Mouse (Mus musculus): Measurements from ENCODE around the gene Sec14l3. TPM values are rescaled to one million over a fixed set of nuclear protein-coding genes. Genes with fewer than 3 reads are reported as not detected.
"Not testable (repeated sequence)": the region's sequence is repeated elsewhere in the genome, so short reads cannot be mapped to it uniquely, and the experiment has no call there.

Sec14l3 gene
- polyA plus RNA-seq, 1 experiment, result not detected

DNA sequence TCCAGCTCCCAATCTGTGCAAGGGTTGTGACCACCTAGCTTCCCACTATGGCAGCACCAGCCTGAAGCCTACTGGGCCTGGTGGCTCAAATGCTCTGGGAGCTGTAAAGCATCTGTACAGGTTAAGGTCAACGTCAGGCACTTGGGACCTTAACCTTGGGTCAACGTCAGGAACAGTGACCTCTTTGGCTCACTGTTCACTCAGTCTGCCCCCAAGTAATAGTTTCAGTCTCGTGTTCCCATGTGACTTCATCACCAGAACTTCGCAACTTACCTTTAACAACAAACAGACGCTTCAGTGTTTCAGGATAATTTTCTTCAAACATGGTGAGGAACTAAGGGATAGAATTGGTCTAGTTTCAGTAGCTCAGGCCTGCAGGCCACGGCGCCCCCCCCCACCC, 44.0 kb downstream of the Sec14l3 start:
- Histone ChIP-seq H3K27me3 (ENCODE audit: control insufficient read depth, insufficient read depth, insufficient read length) (no peaks in the 10 kb centered on the region), H3K79me2 (ENCODE audit: control insufficient read depth, insufficient read depth) (no peaks in the 10 kb centered on the region), H3K4me3 (ENCODE audit: insufficient read depth, poor library complexity, severe bottlenecking) (no peak overlapping the region), H3K36me3 (ENCODE audit: control insufficient read depth, insufficient read depth) (no peaks in the 10 kb centered on the region), H3ac (ENCODE audit: control insufficient read depth, insufficient read length, low read depth) (no peak overlapping the region), H3K79me3 (ENCODE audit: low read depth) (no peaks in the 10 kb centered on the region)
- no peak for TF ChIP-seq USF1 (IDR thresholded peaks at IDR 0.05; ENCODE audit: low read depth)
- TF ChIP-seq MYOD1 (IDR thresholded peaks at IDR 0.05; ENCODE audit: control insufficient read depth, insufficient read length, low read depth), result no peak
- TF ChIP-seq CTCF (IDR thresholded peaks at IDR 0.05; ENCODE audit: control insufficient read depth, insufficient read depth, insufficient read length), result no peak
- TF ChIP-seq MAX (IDR thresholded peaks at IDR 0.05), result no peak
- no peak for TF ChIP-seq MYOG (IDR thresholded peaks at IDR 0.05; ENCODE audit: control insufficient read depth, extremely low read depth, insufficient read length)

DNA sequence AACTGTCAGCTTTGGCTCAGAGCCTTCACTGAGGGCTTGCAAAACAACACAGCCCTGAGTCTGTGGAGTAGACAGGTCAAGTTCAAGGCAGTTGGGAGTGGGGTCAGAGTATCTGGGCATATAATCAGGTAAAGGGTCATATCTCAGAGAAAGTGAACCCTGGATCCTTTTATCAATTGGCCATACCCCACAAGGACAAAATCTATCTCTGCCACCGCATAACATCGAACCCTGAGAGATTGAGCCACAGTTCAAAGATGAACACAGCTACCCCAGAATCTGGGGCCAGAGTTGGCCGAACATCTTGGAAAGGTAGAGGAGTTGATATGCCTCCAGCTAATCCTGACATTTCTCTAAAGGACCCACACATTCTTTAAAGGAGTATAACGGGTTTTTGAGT, 47.4 kb downstream of the Sec14l3 start:
- Histone ChIP-seq H3K79me3 (ENCODE audit: low read depth) (no peaks in the 10 kb centered on the region), H3ac (ENCODE audit: control insufficient read depth, insufficient read length, low read depth) (no peak overlapping the region), H3K4me3 (ENCODE audit: insufficient read depth, poor library complexity, severe bottlenecking) (no peak overlapping the region), H3K79me2 (ENCODE audit: control insufficient read depth, insufficient read depth) (no peaks in the 10 kb centered on the region), H3K36me3 (ENCODE audit: control insufficient read depth, insufficient read depth) (no peaks in the 10 kb centered on the region), H3K27me3 (ENCODE audit: control insufficient read depth, insufficient read depth, insufficient read length) (no peaks in the 10 kb centered on the region)
- no peak for TF ChIP-seq CEBPB (IDR thresholded peaks at IDR 0.05; ENCODE audit: low read depth)
- no peak for TF ChIP-seq MAX (IDR thresholded peaks at IDR 0.05)
- TF ChIP-seq CTCF (IDR thresholded peaks at IDR 0.05; ENCODE audit: control insufficient read depth, insufficient read depth, insufficient read length), result no peak
- TF ChIP-seq MYOG (IDR thresholded peaks at IDR 0.05; ENCODE audit: control insufficient read depth, extremely low read depth, insufficient read length), result no peak
- no peak for TF ChIP-seq USF1 (IDR thresholded peaks at IDR 0.05; ENCODE audit: low read depth)
- TF ChIP-seq FOSL1 (IDR thresholded peaks at IDR 0.05; ENCODE audit: insufficient read depth, low read length, poor library complexity, severe bottlenecking), result no peak
- no peak for TF ChIP-seq MYOD1 (IDR thresholded peaks at IDR 0.05; ENCODE audit: control insufficient read depth, insufficient read length, low read depth)

DNA sequence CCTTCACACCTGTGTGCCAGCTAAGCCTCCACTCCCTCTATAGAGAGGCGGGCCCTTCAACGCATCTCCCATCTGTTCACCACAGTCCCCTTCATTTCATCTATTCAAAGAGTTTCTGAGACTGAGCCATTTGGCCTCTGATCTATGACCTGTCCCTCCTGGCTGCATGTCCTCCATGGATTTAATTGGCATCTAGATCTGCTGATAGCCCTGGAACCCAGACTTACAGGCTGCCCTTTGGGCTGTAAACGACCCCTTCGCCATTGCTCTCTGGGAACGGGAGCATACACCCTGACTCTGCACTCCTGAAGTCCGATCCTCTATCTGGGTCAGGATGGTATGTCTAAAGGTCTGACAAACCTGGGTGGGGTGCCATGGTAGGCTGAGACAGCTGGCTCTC, 48.2 kb downstream of the Sec14l3 start:
- Histone ChIP-seq H3K79me2 (ENCODE audit: control insufficient read depth, insufficient read depth) (no peaks in the 10 kb centered on the region), H3K79me3 (ENCODE audit: low read depth) (no peaks in the 10 kb centered on the region), H3ac (ENCODE audit: control insufficient read depth, insufficient read length, low read depth) (no peak overlapping the region), H3K27me3 (ENCODE audit: control insufficient read depth, insufficient read depth, insufficient read length) (no peaks in the 10 kb centered on the region), H3K36me3 (ENCODE audit: control insufficient read depth, insufficient read depth) (no peaks in the 10 kb centered on the region), H3K4me3 (ENCODE audit: insufficient read depth, poor library complexity, severe bottlenecking) (no peak overlapping the region)
- no peak for TF ChIP-seq CEBPB (IDR thresholded peaks at IDR 0.05; ENCODE audit: low read depth)
- TF ChIP-seq MAX (IDR thresholded peaks at IDR 0.05), result no peak
- no peak for TF ChIP-seq CTCF (IDR thresholded peaks at IDR 0.05; ENCODE audit: control insufficient read depth, insufficient read depth, insufficient read length)
- TF ChIP-seq USF1 (IDR thresholded peaks at IDR 0.05; ENCODE audit: low read depth), result no peak
- no peak for TF ChIP-seq MYOD1 (IDR thresholded peaks at IDR 0.05; ENCODE audit: control insufficient read depth, insufficient read length, low read depth)
- TF ChIP-seq FOSL1 (IDR thresholded peaks at IDR 0.05; ENCODE audit: insufficient read depth, low read length, poor library complexity, severe bottlenecking), result no peak
- TF ChIP-seq MYOG (IDR thresholded peaks at IDR 0.05; ENCODE audit: control insufficient read depth, extremely low read depth, insufficient read length), result no peak

DNA sequence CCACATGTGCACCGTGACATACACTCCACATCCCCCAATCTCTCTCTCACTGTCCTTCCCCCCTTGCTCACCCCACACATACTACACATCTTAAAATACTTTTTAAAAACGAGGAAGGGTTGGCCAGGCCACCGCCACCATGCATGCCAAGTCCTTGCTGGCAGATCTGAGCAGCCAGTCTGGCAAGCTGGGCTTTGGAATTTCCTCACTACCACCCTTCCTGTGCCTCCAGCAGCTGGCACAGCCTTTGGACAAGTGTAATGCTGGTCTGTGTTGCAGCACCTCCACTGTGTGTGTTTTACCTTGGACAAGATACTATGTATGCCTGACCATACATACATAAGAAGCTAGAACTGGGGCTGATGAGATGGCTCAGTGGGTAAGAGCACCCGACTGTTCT, 48.9 kb downstream of the Sec14l3 start:
- TF ChIP-seq CEBPB (IDR thresholded peaks at IDR 0.05; ENCODE audit: low read depth), result no peak
- TF ChIP-seq MYOG (IDR thresholded peaks at IDR 0.05; ENCODE audit: control insufficient read depth, extremely low read depth, insufficient read length), result no peak
- TF ChIP-seq CTCF (IDR thresholded peaks at IDR 0.05; ENCODE audit: control insufficient read depth, insufficient read depth, insufficient read length), result no peak
- no peak for TF ChIP-seq MAX (IDR thresholded peaks at IDR 0.05)
- no peak for TF ChIP-seq MYOD1 (IDR thresholded peaks at IDR 0.05; ENCODE audit: control insufficient read depth, insufficient read length, low read depth)
- no peak for TF ChIP-seq USF1 (IDR thresholded peaks at IDR 0.05; ENCODE audit: low read depth)
- TF ChIP-seq FOSL1 (IDR thresholded peaks at IDR 0.05; ENCODE audit: insufficient read depth, low read length, poor library complexity, severe bottlenecking), result no peak
- no peaks in the 10 kb centered on the region for H3K79me2 ChIP-seq (ENCODE audit: control insufficient read depth, insufficient read depth)
- H3K79me3 ChIP-seq (ENCODE audit: low read depth), result no peaks in the 10 kb centered on the region
- no peaks in the 10 kb centered on the region for H3K27me3 ChIP-seq (ENCODE audit: control insufficient read depth, insufficient read depth, insufficient read length)
- no peak overlapping the region for H3ac ChIP-seq (ENCODE audit: control insufficient read depth, insufficient read length, low read depth)
- no peaks in the 10 kb centered on the region for H3K36me3 ChIP-seq (ENCODE audit: control insufficient read depth, insufficient read depth)
- no peak overlapping the region for H3K4me3 ChIP-seq (ENCODE audit: insufficient read depth, poor library complexity, severe bottlenecking)

DNA sequence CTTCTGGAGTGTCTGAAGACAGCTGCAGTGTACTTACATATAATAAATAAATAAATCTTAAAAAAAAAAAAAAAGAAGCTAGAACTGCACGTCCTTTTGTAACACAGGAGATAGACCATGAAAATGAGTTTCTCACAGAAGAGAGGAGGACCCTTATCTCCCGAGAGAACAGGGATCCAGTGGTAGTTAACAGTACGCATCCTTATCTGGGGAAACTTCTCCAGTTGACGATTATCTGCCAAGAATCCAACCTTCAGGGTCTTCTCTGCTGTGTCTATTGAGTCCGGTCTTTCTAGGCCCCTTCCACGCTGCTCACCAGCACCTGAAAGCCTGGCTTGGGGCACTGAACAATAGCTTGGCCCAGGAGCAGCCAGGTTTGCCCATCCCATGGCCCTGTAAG, 49.3 kb downstream of the Sec14l3 start:
- H3K79me3 ChIP-seq (ENCODE audit: low read depth), result no peaks in the 10 kb centered on the region
- no peaks in the 10 kb centered on the region for H3K27me3 ChIP-seq (ENCODE audit: control insufficient read depth, insufficient read depth, insufficient read length)
- TF ChIP-seq CTCF (IDR thresholded peaks at IDR 0.05; ENCODE audit: control insufficient read depth, insufficient read depth, insufficient read length), result no peak
- TF ChIP-seq CEBPB (IDR thresholded peaks at IDR 0.05; ENCODE audit: low read depth), result no peak
- TF ChIP-seq MYOD1 (IDR thresholded peaks at IDR 0.05; ENCODE audit: control insufficient read depth, insufficient read length, low read depth), result no peak
- TF ChIP-seq FOSL1 (IDR thresholded peaks at IDR 0.05; ENCODE audit: insufficient read depth, low read length, poor library complexity, severe bottlenecking), result no peak
- TF ChIP-seq MYOG (IDR thresholded peaks at IDR 0.05; ENCODE audit: control insufficient read depth, extremely low read depth, insufficient read length), result no peak
- TF ChIP-seq USF1 (IDR thresholded peaks at IDR 0.05; ENCODE audit: low read depth), result no peak
- no peak for TF ChIP-seq MAX (IDR thresholded peaks at IDR 0.05)
- H3ac ChIP-seq (ENCODE audit: control insufficient read depth, insufficient read length, low read depth), result no peak overlapping the region
- no peaks in the 10 kb centered on the region for H3K79me2 ChIP-seq (ENCODE audit: control insufficient read depth, insufficient read depth)
- H3K4me3 ChIP-seq (ENCODE audit: insufficient read depth, poor library complexity, severe bottlenecking), result no peak overlapping the region
- H3K36me3 ChIP-seq (ENCODE audit: control insufficient read depth, insufficient read depth), result no peaks in the 10 kb centered on the region

DNA sequence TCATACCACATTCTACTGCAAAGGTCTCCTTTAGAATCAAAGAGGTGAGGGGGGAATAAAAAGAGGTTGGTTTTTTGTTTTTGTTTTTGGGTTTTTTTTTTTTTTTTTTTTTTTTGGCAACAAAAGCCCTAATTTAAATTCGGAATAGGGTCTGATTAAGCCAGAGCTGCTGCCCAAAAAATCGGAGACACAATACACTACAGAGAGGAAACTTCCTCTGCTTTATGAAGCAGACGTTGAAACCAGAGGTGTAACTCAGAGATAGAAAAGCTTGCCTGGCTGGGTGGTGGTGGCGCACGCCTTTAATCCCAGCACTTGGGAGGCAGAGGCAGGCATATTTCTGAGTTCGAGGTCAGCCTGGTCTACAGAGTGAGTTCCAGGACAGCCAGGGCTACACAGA, 49.9 kb downstream of the Sec14l3 start:
- not testable (repeated sequence) for H3K27me3 ChIP-seq (ENCODE audit: control insufficient read depth, insufficient read depth, insufficient read length); H3K4me3 ChIP-seq (ENCODE audit: insufficient read depth, poor library complexity, severe bottlenecking); H3ac ChIP-seq (ENCODE audit: control insufficient read depth, insufficient read length, low read depth); H3K79me2 ChIP-seq (ENCODE audit: control insufficient read depth, insufficient read depth); H3K36me3 ChIP-seq (ENCODE audit: control insufficient read depth, insufficient read depth); H3K79me3 ChIP-seq (ENCODE audit: low read depth)

Data from C2C12 (cell line).